Mouse (Mus musculus): ENCODE data around the gene Gps1.
"Not testable (repeated sequence)": the region's sequence is repeated elsewhere in the genome, so short reads cannot be mapped to it uniquely, and the experiment has no call there.

Gps1 gene

DNA sequence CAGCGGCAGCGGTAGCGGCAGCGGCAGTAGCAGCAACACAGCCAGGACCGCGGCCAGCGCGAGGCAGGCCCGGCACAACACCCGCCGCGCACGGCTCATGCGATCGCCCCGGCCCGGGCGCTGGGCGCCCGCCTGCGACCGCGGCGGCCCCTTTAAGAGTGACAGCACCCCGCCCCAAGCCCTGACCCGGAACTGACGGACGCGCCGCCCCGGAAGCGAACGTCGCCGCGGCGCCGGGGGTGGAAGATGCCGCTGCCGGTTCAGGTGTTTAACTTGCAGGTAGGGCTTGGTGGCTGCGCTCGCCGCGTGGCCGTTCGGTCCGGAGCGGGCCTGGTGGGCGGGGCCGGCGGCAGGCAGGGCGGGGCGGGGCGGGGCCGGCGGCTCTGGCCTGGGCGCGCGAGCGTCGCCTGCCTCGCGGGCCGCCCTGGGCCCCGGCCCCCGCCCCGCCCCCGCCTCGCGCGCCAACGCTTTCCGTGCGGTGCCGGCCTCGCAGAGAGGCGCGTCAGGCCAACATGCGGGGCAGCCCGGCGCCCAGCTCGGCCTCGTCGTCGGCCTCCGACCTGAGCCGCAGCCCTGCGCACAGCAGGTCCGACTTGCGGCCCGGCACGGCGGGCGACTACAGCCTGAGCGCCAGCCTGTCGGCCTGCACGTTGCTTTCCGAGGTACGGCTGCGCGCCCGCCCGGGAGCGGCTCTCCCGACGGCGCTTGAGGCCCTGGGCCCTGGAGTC lies at the start of gene Gps1, which contains the start of gene Rfng:
Gene Gps1 (plus strand): TSS at position 209 of the 728 bp plus-strand sequence.
Gene Rfng (minus strand): TSS at position 144 of the 728 bp plus-strand sequence.
- DNase-seq (ENCODE audit: low read depth), result no peak

DNA sequence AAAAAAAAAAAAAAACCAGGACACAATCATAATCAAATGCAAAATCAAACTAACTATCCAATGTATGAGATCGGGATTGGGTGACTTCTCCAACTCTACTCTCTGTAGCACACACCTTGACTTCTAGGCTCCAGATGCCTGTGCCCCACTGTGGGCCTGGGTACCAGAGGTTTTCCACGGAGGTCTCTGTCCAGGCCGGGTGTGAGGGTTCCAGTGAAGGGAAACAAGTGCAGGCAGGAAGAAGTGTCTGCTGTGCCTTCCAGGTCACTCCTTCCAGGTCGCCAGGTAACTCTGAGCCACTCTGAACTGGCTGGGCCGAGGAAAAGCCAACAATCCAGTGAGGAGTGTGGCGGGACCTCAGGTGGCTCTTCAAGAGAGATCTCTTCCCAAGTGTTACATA lies 47.6 kb upstream of the Gps1 start:
- DNase-seq (ENCODE audit: low read depth), result no peak

DNA sequence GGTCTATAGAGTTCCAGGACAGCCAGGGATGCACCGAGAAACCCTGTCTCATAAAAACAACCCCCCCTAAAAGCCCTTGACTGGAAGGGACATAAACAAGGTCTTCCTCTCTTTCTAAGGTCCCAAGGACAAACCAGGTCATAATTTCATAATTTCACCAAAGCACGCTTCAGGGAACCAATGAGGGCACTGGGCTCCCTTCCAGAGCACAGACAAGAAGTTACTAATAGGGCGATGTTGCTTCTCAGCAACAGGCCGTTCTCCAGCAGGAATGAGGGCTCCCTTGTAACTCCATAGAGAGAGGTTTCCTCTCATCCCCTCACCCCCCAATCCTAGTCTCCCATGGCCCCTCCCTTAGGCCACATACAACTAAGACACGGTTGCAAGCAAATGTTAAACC lies 43.1 kb upstream of the Gps1 start:
- DNase-seq (ENCODE audit: low read depth), result no peak

DNA sequence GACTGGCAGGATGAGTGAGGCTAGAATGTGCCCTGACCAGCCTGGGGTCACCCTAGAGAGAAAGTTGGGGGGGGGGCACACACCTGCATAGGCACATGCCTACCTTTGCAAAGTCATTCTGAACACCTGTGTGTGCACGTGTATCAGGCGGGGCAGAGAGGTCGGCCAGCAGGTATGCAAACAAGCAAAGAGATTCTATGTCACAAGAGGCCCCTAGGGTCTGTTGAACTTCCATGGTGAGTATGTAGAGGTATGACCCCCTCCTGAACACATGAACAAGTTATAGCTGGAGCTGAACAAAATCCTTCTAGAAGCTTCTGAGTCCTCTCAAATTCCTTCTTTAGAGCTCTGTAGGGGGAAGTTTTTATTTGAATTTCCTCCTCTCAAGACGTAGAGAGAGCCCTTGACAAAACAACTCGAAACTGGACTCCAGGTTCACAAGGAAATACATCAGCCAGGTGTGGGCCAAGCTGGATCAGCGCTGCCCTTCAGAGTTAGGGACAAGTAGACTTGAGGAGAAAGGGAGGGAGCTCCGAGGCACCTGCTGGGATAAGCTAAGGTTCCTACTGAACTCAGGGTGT lies 39.9 kb upstream of the Gps1 start:
- no peak for DNase-seq (ENCODE audit: low read depth)

DNA sequence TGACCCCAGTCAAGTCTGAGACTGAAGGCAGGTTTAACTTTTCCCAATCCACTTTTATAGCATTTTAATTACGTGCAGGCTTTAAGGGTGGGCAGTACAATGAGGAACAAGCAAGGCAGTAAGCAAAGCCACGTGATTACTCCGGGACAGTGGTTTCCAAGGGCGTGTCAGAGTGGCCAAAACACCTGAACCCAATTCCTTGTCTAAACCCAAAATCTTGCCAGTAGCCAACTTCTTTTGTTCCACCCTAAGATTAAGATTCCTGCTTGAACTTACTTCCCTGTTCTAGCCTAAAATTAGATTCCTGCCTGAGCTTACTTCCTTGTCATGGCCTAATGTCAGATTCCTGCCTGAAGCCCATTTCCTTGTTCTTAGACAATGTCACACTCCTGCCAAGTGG lies 36.1 kb upstream of the Gps1 start:
- DNase-seq (ENCODE audit: low read depth), result no peak

DNA sequence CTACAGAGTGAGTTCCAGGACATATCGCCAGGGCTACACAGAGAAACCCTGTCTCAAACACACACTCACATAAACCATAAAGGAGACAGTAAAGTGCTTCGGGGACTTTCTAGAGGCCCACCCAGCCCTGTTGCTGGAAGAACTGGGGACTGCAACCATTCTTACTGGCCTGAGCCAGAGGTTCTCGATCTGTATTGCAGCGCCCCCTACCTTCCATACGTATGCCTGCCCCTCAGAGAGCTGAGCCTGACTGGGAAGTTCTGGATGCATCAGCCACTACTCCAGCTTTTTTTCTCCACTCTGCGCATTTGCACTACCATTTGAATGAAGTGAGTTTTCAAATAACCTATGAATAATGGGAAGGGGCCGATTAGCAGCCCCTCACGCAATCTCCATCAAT lies 34.6 kb upstream of the Gps1 start:
- no peak for DNase-seq (ENCODE audit: low read depth)

DNA sequence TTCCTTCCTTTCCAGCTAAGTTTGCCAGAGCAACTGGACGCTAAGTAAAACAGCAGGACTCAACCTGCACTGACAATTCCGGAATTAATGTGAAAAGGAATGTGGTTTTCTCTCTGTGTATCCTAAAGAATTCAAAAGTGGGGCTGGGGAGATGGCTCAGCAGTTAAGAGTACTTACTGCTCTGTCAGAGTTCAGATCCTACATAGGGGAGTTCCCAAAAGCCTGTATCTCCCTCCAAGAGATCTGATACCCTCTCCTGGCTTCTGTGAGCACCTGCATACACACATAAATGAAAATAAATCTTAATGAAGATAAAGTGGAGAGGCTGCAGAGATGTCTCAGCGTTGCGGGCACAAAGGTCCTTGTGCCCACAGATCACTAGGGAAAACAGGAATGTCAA lies 32.5 kb upstream of the Gps1 start:
- DNase-seq (ENCODE audit: low read depth), result no peak

DNA sequence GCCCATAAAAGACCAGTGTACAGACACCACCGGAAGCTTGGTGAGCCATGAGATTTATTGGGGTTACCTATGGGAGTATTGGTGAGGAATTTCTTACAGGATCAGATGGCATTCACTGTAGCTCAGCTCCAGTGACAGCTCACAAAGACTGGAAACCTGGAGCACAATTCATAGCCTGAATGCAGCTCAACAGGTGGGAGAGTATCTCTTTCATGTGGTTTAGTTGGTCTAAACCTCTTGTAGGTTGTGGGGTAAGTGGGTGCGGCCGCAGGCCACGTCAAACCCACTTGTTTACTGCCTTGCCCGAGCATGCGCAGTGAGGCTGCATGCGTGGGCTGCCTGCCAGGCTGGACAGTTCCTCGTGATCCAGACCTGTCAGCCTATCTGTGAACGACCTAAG lies 23.8 kb upstream of the Gps1 start:
- DNase-seq (ENCODE audit: low read depth), result no peak

DNA sequence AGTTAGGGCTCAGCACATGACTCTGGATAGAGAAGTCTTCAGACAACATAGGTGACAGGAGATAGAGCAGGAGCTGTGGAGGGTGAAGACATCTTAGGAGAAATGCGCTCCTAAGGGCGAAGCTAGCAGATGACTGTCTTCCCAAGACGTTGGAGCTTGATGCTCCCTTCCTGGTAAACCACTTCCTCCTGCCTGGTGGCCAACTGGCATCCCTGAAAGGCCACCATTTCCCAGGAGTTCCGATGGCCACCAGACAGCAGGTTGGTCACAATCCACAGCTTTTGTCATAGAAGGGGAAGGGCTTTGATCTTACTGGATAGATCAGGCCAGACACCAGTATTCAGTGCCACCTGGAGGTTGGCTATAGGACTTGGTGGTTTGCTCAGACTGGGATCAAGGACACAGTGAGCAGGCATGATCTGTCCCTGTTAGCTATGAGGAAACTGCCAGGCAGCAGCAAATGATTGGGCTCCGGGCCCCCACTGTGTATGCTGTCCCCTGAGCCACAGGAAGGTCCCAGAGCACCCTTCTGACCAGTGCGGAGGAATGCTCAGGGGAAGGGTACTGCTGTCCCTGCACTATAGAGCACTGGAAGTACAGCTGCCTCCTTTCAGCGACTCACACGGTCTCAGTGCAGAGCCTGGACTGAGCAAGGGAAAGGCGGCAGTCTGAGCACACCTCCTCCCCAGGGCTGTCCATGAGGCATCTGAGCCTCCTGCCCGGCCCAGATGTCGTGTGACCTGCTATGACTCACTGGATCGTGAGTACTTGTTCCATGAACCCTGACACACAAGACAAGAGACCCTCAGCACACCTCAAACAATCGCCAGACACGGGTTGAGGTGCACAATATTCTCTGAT lies 22.0 kb upstream of the Gps1 start:
- DNase-seq (ENCODE audit: low read depth), result no peak

DNA sequence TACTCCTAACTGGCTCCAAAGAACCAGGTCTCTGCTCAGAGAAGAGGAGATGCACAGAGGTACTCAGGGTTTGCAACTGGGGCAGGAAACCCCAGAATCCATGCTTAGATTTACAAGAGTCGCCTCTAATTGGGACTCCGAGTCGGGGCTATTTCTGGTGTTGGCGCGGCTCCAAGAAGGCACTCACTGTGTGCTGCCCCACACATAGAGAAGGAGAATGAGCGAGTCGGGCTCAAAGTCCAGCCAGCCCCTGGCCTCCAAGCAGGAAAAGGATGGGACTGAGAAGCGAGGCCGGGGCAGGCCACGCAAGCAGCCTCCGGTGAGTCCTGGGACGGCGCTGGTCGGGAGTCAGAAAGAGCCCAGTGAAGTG lies 21.4 kb upstream of the Gps1 start, which contains the start of gene Hmga1b:
Gene Hmga1b (plus strand): TSS at position 123 of the 370 bp plus-strand sequence.
- not testable (repeated sequence) for DNase-seq (ENCODE audit: low read depth)

DNA sequence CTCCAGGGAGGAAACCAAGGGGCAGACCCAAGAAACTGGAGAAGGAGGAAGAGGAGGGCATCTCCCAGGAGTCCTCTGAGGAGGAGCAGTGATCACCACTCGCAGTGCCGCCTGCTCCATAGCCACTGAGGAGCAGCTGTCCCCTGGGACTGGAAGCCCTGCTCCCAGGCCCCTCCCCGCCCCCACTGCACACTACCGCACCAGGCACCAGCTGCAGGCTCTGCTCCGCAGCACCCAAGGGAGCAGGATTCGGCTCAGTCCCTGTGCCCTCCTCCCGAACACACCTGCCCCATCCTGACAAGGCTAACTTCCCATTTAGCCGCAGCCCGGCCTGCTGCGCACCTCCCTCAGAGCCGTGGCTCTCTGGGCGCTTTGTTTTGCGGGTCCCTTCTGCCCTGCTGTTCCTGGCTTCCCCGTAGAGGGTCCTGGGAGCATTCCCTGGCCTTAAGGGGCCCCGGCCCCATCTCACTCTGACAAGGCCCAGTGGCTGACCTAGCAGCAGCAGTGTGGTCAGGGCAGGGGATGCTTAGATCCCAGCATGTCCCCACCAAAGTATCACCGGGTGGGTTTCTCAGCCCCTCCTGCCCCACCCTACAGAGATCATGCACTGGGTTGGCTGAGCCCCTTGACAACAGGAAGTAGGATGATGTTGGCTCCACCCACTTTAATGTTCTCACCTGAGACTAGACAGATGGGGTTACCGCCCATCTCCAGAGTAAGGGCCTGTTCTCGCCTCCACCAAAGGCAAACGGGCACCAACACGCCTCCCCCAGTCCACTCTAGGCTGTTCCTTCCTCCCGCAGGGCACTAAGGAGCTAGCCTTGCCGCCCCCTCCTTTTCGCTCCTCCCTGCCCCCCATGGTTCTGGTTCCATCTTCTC lies 20.7 kb upstream of the Gps1 start:
- not testable (repeated sequence) for DNase-seq (ENCODE audit: low read depth)

DNA sequence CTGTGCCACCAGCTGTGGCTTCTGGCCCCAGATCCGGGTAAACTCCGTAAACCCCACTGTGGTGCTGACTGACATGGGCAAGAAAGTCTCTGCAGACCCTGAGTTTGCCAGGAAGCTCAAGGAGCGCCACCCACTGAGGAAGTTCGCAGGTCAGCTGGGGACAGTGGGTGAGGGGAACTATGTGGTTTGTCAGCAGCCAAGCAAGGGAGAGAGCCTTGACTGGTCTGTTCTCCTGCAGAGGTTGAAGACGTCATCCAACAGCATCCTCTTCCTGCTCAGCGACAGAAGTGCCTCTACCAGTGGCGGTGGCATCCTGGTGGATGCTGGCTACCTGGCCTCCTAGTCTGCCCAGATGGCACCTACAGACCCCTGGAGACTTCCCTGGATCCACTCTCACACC lies 17.0 kb upstream of the Gps1 start:
- DNase-seq (ENCODE audit: low read depth), result not testable (repeated sequence)

DNA sequence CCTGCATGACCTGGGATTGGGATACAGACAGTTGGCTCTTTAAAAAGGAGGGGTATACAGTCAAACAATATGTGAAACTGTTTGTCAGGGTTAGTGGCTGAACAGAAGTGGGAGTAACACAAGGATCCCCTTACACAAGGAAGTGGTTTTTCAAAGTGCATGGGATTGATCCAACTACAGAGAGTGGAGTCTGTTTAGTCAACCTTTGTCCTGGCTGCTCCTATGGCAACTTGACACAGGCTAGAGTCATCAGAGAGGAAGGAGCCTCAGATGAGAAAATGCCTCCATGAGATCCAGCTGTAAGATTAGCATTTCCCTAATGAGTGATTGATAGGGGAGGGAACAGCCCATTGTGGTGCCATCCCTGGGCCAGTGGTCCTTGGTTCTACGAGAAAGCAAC lies 15.9 kb upstream of the Gps1 start:
- DNase-seq (ENCODE audit: low read depth), result no peak

DNA sequence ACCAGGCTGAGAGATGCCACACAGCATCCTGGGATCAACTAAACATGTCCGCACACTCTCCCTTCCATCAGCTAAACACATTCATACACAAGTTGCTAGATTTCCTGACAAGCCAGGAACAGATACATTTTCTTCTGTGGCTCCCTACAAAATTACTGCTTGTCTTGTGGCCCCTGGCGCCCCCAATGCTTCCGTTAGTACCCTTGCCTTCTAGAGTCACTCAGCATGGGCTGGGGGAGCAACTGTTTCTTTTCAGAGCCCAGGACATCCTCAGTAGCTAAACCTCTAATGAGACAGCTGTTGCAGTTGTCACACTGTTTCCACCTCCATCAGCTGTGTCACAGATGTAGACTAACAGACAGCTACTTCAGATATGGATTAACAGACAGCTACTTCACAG lies 11.3 kb upstream of the Gps1 start:
- no peak for DNase-seq (ENCODE audit: low read depth)

DNA sequence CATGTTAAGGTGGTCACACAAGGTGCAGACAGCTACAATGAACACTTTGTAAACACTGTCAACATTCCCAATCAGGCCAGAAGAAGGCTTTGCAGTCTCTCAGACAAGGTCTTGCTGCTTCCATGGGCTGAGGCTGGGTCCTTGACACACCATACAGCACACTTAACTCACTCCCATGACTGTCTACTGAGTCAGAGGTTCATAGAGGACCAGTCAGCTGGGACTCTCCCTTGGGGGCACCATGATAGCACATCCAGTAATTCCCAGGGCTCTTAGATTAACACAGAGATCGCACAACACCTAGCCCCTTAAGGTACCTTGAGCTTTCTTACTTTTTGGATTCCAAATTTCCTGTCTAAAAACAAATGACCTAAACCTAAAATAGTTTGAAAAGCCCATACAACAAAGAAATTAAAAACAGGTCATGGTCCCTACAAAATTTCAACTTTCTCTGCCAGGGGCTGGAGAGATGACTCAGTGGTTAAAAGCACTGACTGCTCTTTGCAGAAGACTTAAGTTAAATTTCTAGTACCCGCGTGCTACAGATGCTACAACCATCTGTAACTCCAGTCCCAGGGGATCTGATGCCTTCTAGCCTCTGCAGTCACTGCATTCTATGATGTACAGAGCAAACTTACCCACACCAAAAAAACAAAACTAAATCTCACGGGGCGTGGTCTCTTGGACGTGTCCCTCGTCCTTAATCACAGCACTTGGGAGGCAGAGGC lies 10.4 kb upstream of the Gps1 start:
- no peak for DNase-seq (ENCODE audit: low read depth)

DNA sequence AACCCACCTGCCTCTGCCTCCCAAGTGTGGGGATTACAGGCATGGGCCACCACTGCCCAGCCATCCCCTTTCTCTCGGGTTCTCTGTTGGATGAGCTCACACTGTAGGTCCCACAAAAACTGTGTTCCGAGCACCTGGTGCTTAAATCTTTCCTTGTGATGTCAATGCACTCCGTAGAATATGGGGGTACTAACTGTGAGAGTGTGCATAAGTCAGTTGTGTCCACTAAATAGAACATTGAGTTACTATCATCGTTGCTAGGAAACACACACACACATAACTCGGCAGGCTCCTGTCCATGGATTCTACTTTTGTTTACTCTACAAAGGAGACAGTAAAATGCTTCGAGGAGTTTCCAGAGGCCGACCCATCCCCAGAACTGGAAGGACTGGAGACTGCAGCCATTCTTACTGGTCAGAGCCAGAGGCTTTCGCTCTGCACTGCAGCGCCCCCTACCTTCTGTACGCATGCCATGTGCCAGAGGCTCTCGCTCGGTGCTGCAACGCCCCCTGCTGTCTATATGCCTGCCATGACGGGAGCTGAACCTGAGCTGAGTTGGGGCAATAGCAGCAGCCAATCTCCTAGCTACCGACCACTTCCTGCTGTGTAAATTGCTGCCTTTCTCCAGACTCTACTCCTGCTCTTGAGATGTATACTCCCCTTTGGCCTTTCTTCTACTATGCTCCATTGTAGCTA lies 8.2 kb upstream of the Gps1 start:
- peak; percentile 78 for DNase-seq (ENCODE audit: low read depth)

DNA sequence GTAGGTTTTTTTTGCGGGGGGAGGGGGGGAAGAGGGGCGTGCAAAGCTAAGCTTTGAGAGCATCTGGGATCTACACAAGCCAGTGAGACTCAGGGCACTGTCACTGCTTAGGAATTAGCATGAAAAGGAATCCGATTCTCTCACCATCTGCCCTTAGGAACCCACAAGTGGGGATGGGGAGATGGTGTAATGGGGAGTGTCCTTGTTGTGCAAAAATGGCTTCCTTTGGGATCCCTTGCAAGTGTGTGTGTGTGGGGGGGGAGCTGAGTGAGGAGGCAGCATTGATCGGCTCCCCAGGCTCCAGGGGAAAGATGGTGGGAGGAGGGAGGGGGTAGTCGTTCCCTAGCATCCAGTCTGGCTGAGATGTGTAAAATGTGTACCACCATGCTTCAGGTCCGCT lies 6.9 kb upstream of the Gps1 start:
- no peak for DNase-seq (ENCODE audit: low read depth)

DNA sequence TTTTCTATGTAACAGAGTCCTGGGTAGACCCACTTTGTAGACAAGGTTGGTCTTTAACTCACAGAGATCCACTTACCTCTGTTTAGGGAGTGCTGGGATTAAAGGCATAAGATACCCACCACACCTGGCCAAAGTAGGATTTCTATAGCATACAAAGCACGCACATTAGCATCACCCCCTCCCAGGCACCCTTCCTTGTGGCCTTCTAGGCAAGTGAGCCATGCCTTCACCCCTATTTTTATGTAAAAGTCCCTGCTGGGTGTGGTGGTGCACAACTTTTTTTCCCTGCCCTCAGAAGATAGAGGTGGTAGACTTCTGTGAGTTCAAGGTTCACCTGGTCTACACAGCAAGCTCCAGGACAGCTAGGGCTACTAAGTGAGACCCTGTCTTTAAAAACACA lies 4.2 kb upstream of the Gps1 start:
- DNase-seq (ENCODE audit: low read depth), result no peak

DNA sequence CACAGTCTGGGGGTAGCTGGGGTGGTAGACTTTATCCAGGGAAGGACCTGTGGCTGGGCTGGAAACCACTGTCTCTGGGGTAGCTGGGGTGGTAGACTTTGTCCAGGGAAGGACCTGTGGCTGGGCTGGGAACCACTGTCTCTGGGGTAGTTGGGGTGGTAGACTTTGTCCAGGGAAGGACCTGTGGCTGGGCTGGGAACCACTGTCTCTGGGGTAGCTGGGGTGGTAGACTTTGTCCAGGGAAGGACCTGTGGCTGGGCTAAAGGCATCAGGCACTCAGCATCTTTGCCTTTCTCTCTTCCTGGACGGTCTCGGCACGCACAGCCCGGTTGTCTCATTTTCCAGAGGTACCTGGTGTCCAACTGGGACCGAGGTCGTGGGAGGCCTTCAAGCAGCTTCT lies 2.7 kb upstream of the Gps1 start:
- not testable (repeated sequence) for DNase-seq (ENCODE audit: low read depth)

DNA sequence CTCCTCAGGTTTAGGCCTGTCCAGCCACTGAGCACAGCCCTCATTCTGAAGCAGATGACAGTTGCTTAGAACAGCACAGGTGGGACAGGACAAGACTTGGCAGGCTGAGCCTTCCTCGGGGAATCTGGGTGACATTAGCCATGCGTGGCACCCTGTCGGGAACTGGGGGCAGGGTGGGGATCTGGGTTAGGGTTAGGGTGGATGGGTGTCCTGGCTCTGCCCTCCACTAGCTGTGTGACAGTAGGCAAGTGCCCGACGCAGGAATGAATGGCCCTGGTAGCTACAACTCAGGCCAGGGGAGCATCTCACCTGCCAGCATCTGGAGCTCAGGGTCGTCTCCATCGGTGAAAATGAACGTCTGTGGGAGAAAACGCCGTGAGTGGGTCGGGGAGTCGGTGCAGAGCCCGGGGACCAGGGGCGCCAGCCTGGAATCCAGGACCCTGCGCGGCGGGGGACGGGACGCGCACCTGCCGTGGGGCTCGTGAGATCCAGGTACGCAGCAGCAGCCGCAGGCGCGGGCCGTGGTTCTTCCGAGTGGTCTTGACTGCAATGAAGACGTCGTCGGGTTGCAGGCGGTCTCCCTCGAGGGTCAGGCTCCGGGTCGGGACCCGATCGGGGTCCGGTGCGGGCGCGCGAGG lies 527 bp upstream of the Gps1 start:
- no peak for DNase-seq (ENCODE audit: low read depth)
